Mouse (Mus musculus) neural tube, embryonic 10.5 days (tissue): Measurements from ENCODE around the gene Naa20.
A peak's percentile ranks its signal among the peaks of the same experiment; 100 is the strongest.

Experiments
- DNase-seq: peaks from one replicate; pipeline ENCODE4 v3.0.0-alpha.2; 2017; ENCODE audit warnings: low spot score; ENCODE audit errors: extremely low spot score

The Naa20 gene

DNA sequence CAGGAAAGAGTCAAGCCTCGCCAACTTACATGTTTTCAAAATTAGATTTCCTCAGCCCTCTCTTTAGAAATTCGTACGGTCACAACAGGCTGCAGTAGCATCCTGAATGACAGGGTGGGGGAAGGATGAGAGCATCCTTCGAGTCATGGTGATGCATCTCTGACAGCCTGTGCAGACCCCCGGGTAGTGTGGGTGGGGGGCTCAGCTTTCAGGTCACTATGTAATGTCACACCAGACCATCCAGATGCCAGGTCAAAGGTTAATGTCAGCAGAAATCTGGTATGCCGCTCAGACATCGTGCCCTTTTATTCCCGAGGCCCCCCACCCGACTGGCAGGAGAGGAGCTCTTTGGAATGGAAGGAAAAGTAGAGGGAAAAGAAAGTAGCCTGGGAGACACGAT is 48.3 kb downstream of the Naa20 start:
- peak; percentile 49 for DNase-seq

- no peak for DNase-seq
These were observed 50.8 kb downstream of the Naa20 start for GRCm38 (mm10) chr2:145952726-145953125.

GRCm38 (mm10) chr2:145955844-145956243 is 53.9 kb downstream of the Naa20 start:
- DNase-seq: no peak

DNA sequence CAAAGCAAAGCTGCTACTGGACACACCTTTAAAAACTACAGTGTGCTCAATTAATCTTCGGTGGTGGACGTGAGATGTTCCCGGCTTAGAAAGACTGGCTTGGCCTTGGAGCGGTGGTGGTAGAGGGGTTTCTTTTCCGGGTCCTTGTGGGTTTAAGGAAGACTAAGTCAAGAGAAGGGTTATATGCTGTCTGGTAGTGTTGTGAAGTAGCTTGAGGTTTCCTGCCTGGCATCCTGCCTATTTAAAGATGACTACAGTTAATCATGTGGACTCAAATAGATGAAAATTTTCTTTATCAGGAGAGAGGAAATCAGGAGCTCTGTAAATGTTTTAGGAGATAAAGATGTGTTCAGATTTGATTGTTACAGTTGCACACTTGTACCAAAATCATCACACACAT is 54.4 kb downstream of the Naa20 start:
- DNase-seq: no peak

GRCm38 (mm10) chr2:145957450-145957849 is 55.6 kb downstream of the Naa20 start:
- no peak for DNase-seq

GRCm38 (mm10) chr2:145958097-145958496 is 56.2 kb downstream of the Naa20 start:
- no peak for DNase-seq

DNA sequence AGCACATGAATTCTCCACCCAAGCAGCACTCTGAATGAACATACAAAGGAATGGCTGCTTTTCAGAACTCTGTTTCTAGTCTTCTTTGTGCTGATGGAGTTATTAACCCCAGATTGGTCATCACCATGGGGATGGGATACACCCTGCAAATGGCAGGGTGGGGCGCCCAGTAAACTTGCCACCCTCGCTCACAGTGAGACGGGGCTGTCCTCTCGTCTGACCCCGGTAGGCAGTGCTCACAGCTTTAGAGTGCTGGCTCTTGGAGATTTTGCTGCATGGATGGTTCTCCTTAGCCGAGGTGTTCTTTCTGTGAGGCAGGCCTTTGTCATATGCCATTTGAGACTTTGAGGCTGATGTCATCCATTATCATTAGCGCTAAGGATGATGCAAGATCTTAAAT is 56.7 kb downstream of the Naa20 start:
- peak; percentile 41 for DNase-seq

GRCm38 (mm10) chr2:145961861-145962260 is 60.0 kb downstream of the Naa20 start:
- no peak for DNase-seq
